Mouse (Mus musculus): ENCODE results near the gene Pip4k2a. TPM values are rescaled to one million over a fixed set of nuclear protein-coding genes. Genes with fewer than 3 reads are reported as not detected.

Gene Pip4k2a
- total RNA-seq, 2 experiments from 2014 or later, result 35.5 to 37.2 TPM

DNA sequence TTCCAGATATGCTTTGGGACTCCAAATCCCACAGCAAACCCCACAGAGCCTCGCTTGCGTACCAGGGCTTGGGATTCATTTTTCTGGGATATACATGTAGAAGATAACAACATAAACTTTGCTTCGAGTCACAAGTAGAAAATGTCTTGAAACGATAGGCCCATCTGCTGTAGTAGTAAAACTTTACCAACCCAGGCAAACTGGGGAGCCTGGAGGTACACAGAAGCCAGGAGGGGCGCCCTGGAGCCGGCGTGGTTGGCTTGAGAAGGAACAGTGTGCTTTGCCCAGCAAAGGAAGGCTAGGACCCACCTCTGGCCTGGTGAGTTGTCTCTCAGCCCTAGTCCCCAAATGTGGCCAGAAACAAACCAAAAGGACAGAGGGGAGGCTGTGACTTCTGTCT lies 61.5 kb downstream of the Pip4k2a start:
- no peak for DNase-seq (ENCODE audit: extremely low spot score in 1 of 2, low spot score in 2 of 2)
- intact Hi-C loops (cut with DNase I), result no loop called here

DNA sequence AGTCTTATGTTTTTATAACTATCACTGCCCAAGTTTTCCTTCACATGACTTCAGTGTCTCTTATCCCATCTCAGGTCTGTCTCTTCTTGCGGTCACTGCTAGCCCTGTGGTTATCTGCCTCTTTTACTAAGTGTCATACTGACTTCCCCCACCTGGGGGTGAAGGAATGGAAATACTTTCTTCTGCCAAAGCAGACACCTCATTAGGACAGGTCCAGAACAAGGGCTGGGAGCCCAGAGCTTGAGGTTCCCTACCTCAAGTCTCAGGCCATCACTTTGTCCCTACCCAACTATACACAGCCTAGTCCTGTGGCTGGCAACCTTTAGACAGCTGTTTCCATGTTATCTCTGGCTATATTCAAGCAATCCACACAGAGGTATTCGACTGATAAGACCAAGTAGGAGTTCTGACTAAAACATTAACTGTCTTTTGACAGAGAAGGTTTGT lies 62.3 kb downstream of the Pip4k2a start:
- intact Hi-C loops (cut with DNase I), result no loop called here

DNA sequence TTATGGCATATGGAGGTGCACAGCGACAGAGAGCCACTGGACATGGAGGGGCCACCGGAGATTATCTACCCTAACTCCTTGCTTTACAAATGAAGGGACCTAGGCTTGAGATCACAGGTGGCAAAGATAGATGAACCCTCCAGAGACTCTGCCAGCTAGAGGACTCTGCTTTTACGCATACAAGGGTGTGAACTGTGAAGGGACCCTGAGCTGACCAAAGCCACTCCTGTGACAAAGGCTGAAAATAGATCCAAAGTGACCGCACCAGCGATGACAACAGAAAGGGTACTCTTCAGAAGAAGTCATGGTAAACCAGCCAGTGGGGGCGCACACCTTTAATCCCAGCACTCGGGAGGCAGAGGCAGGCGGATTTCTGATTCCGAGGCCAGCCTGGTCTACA lies 63.8 kb downstream of the Pip4k2a start:
- no peak for DNase-seq (ENCODE audit: extremely low spot score in 1 of 2, low spot score in 2 of 2)
- intact Hi-C loops (cut with DNase I), result no loop called here

More for the DNA sequence above, 62.3 kb downstream of the Pip4k2a start:
- no peak for DNase-seq (ENCODE audit: extremely low spot score in 1 of 2, low spot score in 2 of 2)

DNA sequence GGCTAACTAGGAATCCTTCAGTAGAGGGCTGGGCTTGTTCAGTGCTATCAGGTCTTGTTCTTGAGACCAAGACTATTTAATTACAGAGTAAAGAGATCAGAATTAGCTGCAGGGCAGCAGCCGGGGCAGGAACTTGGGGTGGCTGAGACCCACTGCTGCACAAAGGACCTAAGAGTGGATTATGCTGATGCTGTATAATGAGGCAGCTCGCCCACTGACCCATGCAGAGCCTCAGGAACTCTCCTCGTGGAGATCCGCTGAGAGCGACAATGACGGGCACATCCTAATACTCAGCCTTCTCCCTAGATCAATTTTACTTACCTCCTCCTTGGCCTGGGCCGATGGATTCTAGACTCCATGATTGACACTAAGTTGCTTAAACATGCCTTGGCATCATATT lies 64.5 kb downstream of the Pip4k2a start:
- no peak for DNase-seq (ENCODE audit: extremely low spot score in 1 of 2, low spot score in 2 of 2)
- intact Hi-C loops (cut with DNase I), result no loop called here

DNA sequence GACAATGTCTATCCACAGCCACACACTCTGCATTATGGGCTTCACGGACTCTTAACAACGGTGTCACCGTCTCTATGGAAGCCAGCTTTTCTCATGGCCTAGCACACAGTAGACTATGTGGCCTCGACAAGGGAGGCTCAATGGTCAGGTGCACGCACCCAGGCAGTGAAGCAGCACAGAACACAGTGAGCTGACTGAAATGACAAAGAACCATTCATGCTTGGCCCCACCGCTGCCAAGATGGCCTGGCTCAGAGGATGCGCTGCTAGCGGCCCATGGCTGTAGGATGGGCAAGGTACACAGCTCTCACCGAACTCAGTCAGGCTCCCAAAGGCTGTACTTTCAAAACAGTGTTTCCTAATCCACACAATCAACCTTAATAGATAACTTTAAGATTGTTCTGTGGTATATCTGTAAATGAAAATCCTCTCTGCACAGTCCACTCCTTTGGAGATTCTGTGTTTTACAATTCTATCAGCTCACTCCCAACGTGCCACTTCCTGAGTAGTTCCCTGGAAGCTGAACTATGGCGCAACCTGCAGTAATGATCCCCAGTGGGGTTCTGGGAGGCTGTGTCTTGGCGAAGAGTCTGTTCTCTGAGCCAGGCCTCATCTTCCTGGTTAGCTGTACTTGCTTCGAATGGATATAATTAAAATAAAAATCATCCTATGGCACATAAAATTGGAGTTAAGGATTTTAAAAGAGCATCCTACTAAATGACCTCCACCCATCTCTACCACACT lies 67.4 kb downstream of the Pip4k2a start:
- intact Hi-C loops (cut with DNase I), result no loop called here
- no peak for DNase-seq (ENCODE audit: extremely low spot score in 1 of 2, low spot score in 2 of 2)

DNA sequence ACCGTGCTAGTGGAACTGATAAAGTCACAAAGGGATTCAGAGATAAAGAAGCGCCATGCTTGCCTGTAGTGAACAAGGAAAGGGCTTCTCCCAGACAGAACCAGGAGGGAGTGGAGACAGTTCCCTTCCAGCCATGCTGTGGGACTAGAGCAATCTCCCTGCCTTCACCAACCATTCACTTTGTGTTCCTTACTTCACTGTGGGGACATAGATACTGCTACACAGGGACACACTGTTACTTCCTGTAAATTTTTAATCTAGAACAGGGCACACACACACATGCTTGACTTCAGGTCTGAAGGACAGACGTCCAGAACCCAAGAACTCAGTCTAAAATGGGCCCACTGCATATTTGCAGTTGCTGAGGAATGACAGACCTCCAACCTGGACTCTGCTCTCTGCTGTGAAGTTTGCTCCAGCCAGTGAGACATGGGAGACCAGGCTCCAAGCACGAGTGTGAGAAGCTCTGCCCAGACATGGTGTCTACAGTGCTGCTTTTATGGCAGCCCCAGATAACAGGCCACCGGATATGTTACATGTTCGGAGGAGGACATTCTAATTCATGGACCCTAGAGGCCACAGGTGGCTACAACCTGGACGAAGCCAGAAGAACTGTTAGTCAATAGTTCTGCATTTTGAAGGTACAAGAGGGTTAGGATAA lies 69.2 kb downstream of the Pip4k2a start:
- intact Hi-C loops (cut with DNase I), result no loop called here
- DNase-seq (ENCODE audit: extremely low spot score in 1 of 2, low spot score in 2 of 2), result no peak

DNA sequence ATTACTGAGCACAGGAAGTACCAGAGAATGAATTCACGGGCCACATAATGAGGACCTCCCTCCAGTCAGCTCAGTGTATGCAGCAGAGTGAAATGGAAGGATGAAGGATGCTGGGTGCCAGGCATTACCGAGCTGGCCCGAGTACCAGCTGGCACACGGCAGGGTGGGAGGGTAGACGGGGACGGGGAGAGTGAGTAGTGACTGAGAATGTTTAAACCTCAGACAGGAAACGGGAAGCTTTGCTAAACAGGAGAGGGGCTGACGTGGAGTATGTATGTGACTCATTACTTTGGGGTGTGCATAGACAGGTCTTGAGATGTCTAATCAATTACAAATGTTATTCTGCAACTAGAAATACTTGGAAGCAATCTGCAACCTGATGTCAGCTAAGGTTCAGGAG lies 69.7 kb downstream of the Pip4k2a start:
- DNase-seq (ENCODE audit: extremely low spot score in 1 of 2, low spot score in 2 of 2), result no peak
- intact Hi-C loops (cut with DNase I), result no loop called here

DNA sequence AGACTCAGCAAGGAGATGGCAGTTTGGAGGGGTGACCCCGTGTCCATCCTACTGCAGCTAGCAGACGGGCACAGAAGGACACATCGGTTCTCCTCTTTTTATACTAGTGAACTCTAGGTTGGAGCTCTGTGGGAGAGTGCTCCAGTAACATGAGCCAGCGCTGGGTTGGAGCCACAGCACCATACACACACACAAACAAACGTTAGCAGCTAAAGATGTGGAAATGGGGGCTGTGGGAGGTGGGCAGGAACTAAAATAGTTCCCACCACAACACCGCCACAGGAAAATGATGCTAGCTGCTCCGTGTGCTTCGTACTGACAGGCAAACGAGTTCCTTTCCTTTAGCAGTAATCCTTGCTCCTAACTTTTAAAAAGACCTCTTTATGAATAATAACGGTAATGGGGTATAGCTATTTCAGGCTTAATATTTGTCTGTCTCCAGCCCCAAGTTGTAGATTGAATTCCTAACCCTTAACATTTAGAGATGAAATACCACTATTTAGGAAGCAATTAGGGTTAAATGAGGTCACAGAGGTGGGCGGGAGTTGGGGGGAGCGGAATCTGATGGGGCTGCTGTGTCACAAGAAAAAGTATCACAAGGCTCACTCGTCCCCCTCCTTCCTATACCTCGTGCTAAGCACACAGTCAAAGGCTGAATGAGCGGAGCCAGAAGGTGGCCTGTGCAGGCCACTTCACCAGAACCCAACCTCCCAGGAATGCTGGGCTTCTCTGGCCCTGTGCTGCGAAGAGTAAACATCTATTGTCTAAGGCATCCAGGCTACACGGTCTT lies 73.9 kb downstream of the Pip4k2a start:
- no peak for DNase-seq (ENCODE audit: extremely low spot score in 1 of 2, low spot score in 2 of 2)
- intact Hi-C loops (cut with DNase I), result no loop called here

DNA sequence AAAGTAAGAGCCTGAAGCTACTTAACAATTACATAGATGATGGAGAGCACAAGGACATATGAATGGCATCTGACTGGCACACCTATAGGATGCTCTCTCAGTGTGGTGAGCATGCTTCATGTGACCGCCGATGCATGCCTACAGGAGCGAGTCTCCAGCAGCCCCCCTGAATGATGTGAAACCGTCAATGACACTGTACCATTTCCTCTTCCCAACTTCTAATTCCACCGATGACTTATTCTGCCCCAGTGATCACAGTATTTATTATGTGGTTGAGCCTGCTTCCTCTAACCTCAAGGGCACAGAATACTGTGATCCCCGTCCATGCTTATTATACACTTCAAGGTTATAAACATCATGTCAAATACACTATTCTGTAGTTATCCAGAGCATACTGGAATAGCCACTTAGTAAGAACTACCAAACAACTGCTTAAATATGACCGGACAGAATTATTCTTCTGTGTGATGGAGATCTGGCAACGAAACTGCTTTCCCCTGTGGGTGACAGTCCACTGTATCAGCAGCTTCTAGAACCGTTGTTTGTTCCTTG lies 74.8 kb downstream of the Pip4k2a start:
- no peak for DNase-seq (ENCODE audit: extremely low spot score in 1 of 2, low spot score in 2 of 2)
- intact Hi-C loops (cut with DNase I), result no loop called here

DNA sequence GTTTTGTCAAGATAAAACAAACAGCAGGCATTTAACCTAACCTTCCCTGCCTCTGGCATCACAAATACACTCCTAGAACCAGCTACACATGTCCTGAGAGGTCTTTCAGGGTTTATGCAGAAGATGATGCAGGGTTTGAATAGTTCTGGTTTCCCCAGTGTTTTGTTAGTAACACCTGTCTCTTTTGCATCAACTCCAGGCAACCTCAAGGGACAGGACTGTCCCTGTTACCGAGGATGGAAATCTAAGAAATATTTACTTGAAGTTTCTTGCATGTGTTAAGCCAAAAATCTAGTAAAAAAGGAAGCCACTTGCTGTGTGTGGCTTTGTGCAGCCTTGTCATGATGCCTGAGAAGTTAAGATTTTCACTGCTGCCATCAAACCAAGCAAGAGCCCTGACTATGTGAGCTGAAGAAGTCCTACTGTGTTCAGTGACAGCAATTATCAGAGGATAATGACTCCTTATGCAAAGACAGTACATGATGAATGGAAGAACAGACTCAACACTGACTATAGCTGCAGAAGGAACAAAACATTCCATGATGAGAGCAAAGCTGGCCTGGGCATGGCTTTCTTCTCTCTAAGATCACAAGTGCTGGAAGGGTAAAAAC lies 76.3 kb downstream of the Pip4k2a start:
- DNase-seq (ENCODE audit: extremely low spot score in 1 of 2, low spot score in 2 of 2), result no peak
- intact Hi-C loops (cut with DNase I), result no loop called here

DNA sequence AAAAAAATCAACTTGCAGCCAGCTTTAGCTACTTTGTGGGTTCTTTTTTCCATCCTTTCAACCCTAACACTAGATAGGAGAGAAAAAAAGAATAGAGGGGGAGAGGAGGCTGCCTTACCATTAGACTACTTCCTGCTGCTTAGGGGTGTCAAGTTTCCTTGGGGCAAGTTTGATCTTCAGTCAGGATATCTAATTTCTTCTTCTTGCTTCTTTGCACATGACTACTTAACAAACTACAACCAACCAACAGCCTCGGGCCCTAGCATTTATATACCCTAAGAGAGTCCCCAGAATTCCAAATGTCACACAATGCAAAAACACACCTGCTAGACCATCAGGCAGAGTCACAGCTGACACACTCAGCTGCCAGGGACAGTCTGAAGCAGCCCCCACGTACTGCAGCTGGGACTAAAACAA lies 77.5 kb downstream of the Pip4k2a start:
- intact Hi-C loops (cut with DNase I), result no loop called here
- DNase-seq (ENCODE audit: extremely low spot score in 1 of 2, low spot score in 2 of 2), result no peak

DNA sequence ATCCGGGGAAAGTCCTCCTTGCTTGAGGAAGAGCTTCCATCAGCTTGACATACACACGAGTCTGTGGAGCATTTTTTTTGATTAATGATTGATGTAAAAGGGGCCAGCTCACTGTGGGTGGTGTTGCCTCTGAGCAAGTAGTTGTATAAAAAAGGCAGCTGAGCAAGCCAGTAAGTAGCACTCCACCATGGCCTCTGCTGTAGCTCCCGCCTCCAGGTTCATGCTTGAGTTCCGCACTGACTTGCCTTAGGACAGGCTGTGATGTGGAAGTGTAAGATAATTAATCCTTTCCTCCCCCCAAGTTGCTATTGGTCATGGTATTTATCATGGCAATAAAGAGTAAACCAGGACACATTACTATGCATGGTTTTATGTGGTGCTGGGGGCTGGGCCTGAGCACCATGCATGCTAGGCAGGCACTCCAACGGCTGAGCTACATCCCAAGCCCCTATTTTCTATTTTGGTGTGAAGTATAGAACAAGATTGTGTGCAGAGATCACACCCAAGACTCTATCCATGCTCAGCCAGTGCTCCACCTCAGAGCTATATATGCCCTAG lies 78.0 kb downstream of the Pip4k2a start:
- no peak for DNase-seq (ENCODE audit: extremely low spot score in 1 of 2, low spot score in 2 of 2)
- intact Hi-C loops (cut with DNase I), result loop anchor here (10.0 kb wide), 1 partner anchor 75 kb away; the partner anchor contains the start of genes 4930426L09Rik and Pip4k2a

DNA sequence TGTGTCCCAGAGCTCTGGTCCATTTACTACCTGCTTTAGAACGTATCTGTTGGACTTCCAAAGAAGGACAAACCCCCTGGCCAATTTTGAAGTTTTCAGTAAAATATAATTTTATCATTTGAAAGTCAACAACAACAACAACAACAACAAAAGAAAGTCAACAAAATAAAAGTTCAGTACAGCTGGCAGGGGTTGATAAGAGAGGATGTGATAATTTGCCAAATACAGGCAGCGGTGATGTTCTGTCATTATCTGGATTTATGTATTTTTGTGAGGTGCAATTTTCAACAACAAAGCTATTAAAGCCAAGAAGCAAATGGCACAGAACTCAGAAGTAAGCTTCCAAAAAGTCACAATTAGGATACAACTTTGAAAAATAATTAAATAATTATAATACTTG lies 80.1 kb downstream of the Pip4k2a start:
- DNase-seq (ENCODE audit: extremely low spot score in 1 of 2, low spot score in 2 of 2), result no peak
- intact Hi-C loops (cut with DNase I), result loop anchor here (10.0 kb wide), 1 partner anchor 77 kb away; the partner anchor contains the start of genes 4930426L09Rik and Pip4k2a

DNA sequence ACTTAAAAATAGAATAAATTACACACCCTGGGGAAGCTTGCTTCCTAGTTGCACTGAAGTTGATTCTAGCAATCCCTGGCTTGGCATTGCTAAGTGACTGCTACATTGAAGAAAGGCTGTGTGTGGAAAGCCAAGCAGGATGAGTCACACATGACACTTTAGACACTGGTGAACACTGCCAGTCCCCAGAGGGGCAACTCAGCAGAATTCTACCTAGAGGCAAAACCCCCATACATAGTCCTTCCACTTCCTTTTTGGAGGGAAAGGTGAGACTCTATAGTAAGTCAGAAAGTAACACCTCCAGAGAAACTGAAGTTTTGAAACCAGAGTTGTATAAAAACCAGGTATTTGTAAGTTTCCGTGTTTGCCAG lies 80.6 kb downstream of the Pip4k2a start:
- intact Hi-C loops (cut with DNase I), result loop anchor here (10.0 kb wide), 1 partner anchor 77 kb away; the partner anchor contains the start of genes 4930426L09Rik and Pip4k2a
- DNase-seq (ENCODE audit: extremely low spot score in 1 of 2, low spot score in 2 of 2), result no peak

DNA sequence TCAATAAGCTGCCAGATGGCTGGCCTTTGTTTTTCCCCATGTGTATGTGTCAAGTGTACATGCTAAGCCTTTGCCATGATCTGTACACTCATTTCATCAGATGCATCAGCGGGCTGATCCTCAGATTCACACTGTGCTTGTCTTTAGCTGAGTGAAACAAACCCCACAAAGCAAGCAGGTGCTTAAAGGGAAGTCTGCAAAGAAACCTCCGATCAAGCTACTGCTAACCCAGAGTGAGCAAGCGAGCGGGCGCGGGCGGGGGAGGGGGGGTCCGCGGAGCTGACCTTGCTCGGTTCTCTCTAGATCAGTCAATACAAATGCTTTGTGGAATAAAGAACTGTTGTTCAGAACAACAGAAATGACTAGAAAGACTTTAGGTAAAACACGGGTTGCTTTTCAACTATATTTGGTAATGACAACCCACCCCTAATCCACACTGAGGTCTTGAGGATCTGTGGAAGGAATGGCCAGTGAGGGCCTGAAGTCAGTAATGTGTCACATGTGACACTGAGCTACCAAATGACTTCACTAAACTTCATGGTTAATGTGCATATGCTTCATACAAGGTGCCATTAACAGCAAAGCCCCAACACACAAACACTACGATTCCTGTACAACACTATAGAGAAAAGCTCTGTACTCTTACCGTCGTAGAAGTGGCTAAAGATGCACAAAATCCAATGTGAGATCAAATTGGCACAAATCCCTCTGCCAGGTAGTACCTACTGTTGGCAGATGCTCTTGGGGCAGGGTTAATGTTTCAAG lies 81.1 kb downstream of the Pip4k2a start:
- intact Hi-C loops (cut with DNase I), result loop anchor here (10.0 kb wide), 1 partner anchor 78 kb away; the partner anchor contains the start of genes 4930426L09Rik and Pip4k2a
- no peak for DNase-seq (ENCODE audit: extremely low spot score in 1 of 2, low spot score in 2 of 2)

DNA sequence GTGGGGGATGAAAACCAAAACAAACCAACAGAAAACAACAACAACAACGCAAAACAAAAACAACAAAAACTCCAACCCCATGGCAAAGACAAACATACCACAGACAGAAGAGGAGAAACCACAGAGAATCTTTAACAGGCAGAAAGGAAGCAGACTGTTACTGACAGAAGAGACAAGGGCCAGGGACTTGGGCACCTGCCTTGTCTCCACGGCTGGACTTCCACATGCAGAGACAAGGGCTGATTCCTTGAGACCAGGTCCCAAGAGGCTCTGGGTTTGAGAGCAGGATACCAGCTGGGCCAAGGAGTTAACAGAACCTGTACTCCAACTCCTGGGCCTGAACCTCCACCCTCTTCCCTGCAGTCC lies 81.9 kb downstream of the Pip4k2a start:
- intact Hi-C loops (cut with DNase I), result loop anchor here (10.0 kb wide), 1 partner anchor 79 kb away; the partner anchor contains the start of genes 4930426L09Rik and Pip4k2a
- no peak for DNase-seq (ENCODE audit: extremely low spot score in 1 of 2, low spot score in 2 of 2)

DNA sequence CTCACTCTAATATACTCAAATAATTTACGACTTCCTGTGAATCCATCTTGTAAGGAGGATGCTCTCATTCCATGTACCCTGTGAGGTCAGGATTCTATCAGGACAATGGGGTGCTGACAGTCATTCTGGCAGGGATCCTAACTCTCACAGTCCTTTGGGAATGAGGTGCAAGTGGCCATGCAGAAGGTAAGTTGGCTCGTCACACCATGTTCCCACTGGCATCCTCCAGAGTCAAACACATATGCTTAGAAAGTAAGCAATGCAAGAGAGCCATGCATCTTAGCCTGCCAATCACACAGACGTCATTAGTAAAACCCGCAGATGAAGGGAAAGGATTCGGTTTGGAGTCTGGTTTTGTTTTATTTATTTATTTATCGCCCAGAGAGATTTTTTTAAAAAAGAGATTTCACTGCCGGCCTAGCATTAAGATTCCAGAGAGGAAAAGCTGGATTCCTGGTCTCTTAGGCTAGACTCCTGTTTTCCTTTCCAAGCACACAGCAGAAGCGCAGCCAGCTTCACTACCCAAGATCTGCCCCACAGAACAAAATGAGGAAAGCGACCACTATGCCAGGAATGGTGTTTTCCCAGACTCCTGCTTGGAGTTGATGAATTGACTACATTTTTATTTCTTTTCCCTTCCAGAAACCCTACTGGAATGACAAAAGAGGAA lies 82.4 kb downstream of the Pip4k2a start:
- intact Hi-C loops (cut with DNase I), result loop anchor here (10.0 kb wide), 1 partner anchor 79 kb away; the partner anchor contains the start of genes 4930426L09Rik and Pip4k2a
- no peak for DNase-seq (ENCODE audit: extremely low spot score in 1 of 2, low spot score in 2 of 2)
